Mouse (Mus musculus) skeletal muscle tissue, postnatal 0 days (tissue): ENCODE measurements around the gene Bex3. TPM values are rescaled to one million over a fixed set of nuclear protein-coding genes. Genes with fewer than 3 reads are reported as not detected.

ENCODE experiments used
- polyA plus RNA-seq: library from polyadenylated mRNA; unstranded; fragments of >200 nt; fragmentation: Nextera tagmentation; extraction: Ambion mirVana; gene quantifications from 2 replicates; pipeline ENCODE4 v1.2.1, GENCODE M21; 2015

Gene Bex3
- 97.9 and 126 TPM in 2 replicates for polyA plus RNA-seq

DNA sequence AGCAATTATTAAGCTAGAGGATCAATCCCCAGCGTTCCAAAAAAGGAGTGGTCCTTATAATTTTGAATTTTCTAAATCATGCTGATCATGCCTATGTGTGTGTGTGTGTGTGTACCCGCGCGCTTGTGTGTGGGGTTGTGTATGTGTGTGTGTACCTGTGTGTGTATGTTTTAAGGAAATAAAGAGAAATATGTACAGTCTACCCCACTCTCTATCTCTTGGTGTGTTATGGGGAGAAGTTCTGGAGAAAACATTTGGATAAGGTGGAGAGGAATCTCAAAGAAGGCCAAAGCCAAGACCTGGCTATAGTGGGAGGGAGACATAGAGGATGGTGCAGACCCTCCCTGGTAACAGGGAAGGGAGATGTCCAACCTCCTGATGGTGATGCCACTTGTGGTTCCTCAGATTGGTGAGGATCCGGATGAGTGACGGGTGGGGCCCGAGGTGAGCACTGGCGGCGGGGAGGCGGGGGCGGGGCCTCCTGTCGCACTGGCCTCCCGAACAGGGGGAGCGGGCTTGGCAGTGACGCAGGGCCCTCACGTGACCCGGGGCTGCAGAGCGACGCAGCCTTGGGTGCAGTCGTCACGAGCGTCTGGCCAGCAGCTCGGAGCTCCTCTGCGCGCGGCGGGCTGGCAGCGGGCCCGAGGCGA is at the start of gene Bex3:
Bex3 (plus strand) TSS at position 511 of the 650 bp plus-strand sequence.

GRCm38 (mm10) chrX:136244574-136245229 is 25.4 kb upstream of the Bex3 start, which contains the start of gene Tceal9:
TSS of gene Tceal9 (plus strand) at chrX:136245079.

Other genes with a start within 250 kb of the Bex3 start
- gene Arxes1, start 236.9 kb upstream of the Bex3 start, polyA plus RNA-seq = 7.3 and 14.9 TPM in 2 replicates
- gene Bex2, start 202.0 kb upstream of the Bex3 start, polyA plus RNA-seq = 3.8 and 5.9 TPM in 2 replicates
- not detected in 2 replicates for gene Nxf3, start 185.0 kb upstream of the Bex3 start, polyA plus RNA-seq
- gene Bex4, start 131.3 kb upstream of the Bex3 start, polyA plus RNA-seq = 3.6 and 4.4 TPM in 2 replicates
- 164 and 186 TPM in 2 replicates for gene Tceal8, start 97.9 kb upstream of the Bex3 start, polyA plus RNA-seq
- gene Tceal5, start 66.4 kb upstream of the Bex3 start, polyA plus RNA-seq = 84.0 and 92.2 TPM in 2 replicates
- gene Tceal7, start 55.5 kb upstream of the Bex3 start, polyA plus RNA-seq = 2,187 and 2,274 TPM in 2 replicates
- 260 and 297 TPM in 2 replicates for gene Bex1, start 54.7 kb upstream of the Bex3 start, polyA plus RNA-seq
- 194 and 239 TPM in 2 replicates for gene Tceal9, start 25.2 kb upstream of the Bex3 start, polyA plus RNA-seq
- not detected in 2 replicates for gene Kir3dl1, start 247.7 kb downstream of the Bex3 start, polyA plus RNA-seq